Mouse (Mus musculus) liver, embryonic 12.5 days (tissue): ENCODE measurements around the gene Slc30a1. TPM values are rescaled to one million over a fixed set of nuclear protein-coding genes. Genes with fewer than 3 reads are reported as not detected.

Experiments
- ATAC-seq: fragments of 200-750 bp; cut with Nextera tagmentation; 2 replicates; pipeline ENCODE4 v1.8.0; 2017; ENCODE audit warnings: moderate number of reproducible peaks, mild to moderate bottlenecking, moderate library complexity
- H3K27ac ChIP-seq: fragments of 300-500 bp; sonication (generic); 2 replicates; pipeline ENCODE4 v1.5.1; 2016; ENCODE audit warnings: mild to moderate bottlenecking
- H3K27me3 ChIP-seq: fragments of 300-500 bp; sonication (generic); replicated peaks from 2 replicates; pipeline ENCODE4 v1.6.1; 2016; ENCODE audit warnings: mild to moderate bottlenecking, moderate library complexity
- H3K36me3 ChIP-seq: fragments of 300-500 bp; sonication (generic); 2 replicates; pipeline ENCODE4 v1.6.1; 2016; ENCODE audit warnings: mild to moderate bottlenecking, moderate library complexity
- H3K4me1 ChIP-seq: fragments of 300-500 bp; sonication (generic); 2 replicates; pipeline ENCODE4 v1.6.1; 2016
- H3K4me2 ChIP-seq: fragments of 300-500 bp; sonication (generic); 2 replicates; pipeline ENCODE4 v1.6.1; 2016; ENCODE audit warnings: mild to moderate bottlenecking, moderate library complexity
- H3K4me3 ChIP-seq: fragments of 300-500 bp; sonication (generic); 2 replicates; pipeline ENCODE4 v1.5.1; 2016; ENCODE audit warnings: mild to moderate bottlenecking, moderate library complexity
- H3K9ac ChIP-seq: fragments of 300-500 bp; sonication (generic); 2 replicates; pipeline ENCODE4 v1.6.1; 2016; ENCODE audit warnings: mild to moderate bottlenecking, moderate library complexity
- H3K9me3 ChIP-seq: fragments of 300-500 bp; sonication (generic); replicated peaks from 2 replicates; pipeline ENCODE4 v1.6.1; 2016; ENCODE audit warnings: mild to moderate bottlenecking, moderate library complexity
- WGBS: fragments of 180-500 bp; shearing (Covaris S2); methylation state at CpG from one replicate; pipeline ENCODE4 v1.1.7; 2016; ENCODE audit not compliant: insufficient replicate concordance; 5-methylcytosine and 5-hydroxymethylcytosine counted together
- polyA plus RNA-seq: library from polyadenylated mRNA; unstranded; fragments of >200 nt; fragmentation: Nextera tagmentation; extraction: Ambion mirVana; gene quantifications from 2 replicates; pipeline ENCODE4 v1.2.1, GENCODE M21; 2016

Slc30a1 gene
- polyA plus RNA-seq, 1 experiment from 2014 or later, result 6.0 TPM

DNA sequence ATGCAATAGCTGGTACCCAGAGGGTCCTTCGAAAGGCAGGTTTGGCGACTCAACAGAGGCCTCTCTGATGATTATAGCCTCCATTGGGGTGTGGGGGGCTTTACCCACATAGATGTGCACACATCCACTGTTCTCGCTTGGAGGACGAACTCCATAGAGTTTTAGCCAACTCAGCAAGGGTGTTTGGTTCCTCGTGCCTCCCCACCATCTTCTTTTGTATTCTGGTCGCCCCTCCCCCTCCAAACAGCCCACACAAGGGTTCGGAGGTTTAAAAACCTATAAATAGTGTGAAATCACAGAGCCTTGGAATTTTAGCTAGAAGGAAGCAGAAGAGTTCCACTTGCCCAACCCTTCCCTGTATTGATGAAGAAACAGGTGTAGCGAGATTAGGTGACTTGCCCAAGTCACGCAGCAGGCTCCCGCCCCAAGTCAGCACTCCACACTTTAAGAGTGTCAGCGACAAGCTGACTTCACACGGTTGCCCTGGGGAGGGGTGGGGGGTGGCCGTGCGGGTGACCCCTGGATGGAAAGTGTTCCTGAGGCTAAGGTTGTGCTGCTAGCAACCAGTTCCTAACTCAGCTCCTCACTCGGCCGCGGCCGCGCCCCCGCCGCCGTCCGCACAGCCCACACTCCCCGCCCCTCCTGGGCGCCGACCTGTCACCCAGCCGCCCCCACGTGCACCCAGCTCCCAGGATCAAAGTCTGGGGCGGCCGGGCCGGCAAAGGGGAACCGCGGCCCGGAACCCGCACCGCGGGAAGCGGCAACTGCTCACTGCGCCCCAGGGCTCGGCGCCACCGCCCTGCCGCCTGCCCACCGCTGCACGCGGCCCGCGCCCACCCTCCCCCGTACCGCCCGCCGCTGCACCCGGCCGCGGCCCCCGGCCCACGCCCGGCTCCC, 682 bp upstream of the Slc30a1 start:
- peaks cover 50% of the 10 kb centered on the region for H3K4me1 ChIP-seq
- peak overlapping the region; percentile 98 for H3K4me2 ChIP-seq
- peaks cover 13% of the 10 kb centered on the region; the same call in 1 of the 2 replicates for H3K27me3 ChIP-seq
- ATAC-seq, result peak; percentile 67
- peak overlapping the region; percentile 87 for H3K4me3 ChIP-seq
- H3K9me3 ChIP-seq, result no peaks in the 10 kb centered on the region
- peak overlapping the region; percentile 95 for H3K27ac ChIP-seq
- H3K36me3 ChIP-seq, result peaks cover 27% of the 10 kb centered on the region
- 4% methylated on average over 55 of the region's 58 CpGs for WGBS
- peak overlapping the region; percentile 86 for H3K9ac ChIP-seq

- Histone ChIP-seq H3K27ac (peak overlapping the region; percentile 95), H3K36me3 (peaks cover 40% of the 10 kb centered on the region), H3K4me2 (peak overlapping the region; percentile 98), H3K4me1 (peaks cover 65% of the 10 kb centered on the region), H3K9me3 (no peaks in the 10 kb centered on the region), H3K4me3 (peak overlapping the region; percentile 87), H3K27me3 (peaks cover 9% of the 10 kb centered on the region; the same call in 1 of the 2 replicates), H3K9ac (peak overlapping the region; percentile 94)
- peak; percentile 56 for ATAC-seq
- WGBS, result under 1% methylated on average over 43 of the region's 43 CpGs
Observed at GRCm38 (mm10) chr1:191907431-191907810, 854 bp downstream of the Slc30a1 start.

DNA sequence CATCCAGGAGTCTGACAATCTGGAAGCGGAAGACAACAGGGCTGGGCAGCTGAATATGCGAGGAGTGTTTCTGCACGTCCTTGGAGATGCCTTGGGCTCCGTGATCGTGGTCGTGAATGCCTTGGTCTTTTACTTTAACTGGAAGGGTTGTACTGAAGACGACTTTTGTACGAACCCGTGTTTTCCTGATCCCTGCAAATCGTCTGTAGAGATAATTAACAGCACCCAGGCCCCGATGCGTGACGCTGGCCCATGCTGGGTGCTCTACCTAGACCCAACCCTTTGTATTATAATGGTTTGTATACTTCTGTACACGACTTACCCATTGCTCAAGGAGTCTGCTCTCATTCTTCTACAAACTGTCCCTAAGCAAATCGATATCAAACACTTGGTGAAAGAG, 2.3 kb downstream of the Slc30a1 start:
- Histone ChIP-seq H3K36me3 (peaks cover 55% of the 10 kb centered on the region), H3K9me3 (no peaks in the 10 kb centered on the region), H3K9ac (peak overlapping the region; percentile 94; the same call in 1 of the 2 replicates), H3K27me3 (peaks cover 9% of the 10 kb centered on the region; the same call in 1 of the 2 replicates), H3K4me3 (peak overlapping the region; percentile 87), H3K4me2 (peak overlapping the region; percentile 98), H3K4me1 (peaks cover 66% of the 10 kb centered on the region), H3K27ac (no peak overlapping the region)
- WGBS, result 87% methylated on average over 15 of the region's 15 CpGs
- no peak for ATAC-seq

DNA sequence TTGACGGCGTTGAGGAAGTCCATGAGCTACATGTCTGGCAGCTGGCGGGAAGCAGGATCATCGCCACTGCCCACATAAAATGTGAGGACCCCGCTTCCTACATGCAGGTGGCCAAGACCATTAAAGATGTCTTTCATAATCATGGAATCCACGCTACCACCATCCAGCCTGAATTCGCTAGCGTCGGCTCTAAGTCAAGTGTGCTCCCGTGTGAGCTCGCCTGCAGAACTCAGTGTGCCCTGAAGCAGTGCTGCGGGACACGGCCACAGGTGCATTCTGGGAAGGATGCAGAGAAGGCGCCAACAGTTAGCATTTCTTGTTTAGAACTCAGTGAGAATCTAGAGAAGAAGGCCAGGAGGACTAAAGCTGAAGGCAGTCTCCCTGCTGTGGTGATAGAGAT, 2.7 kb downstream of the Slc30a1 start:
- Histone ChIP-seq H3K4me1 (peaks cover 66% of the 10 kb centered on the region), H3K9ac (no peak overlapping the region), H3K9me3 (no peaks in the 10 kb centered on the region), H3K36me3 (peaks cover 58% of the 10 kb centered on the region), H3K4me3 (peak overlapping the region; percentile 87), H3K4me2 (peak overlapping the region; percentile 98), H3K27me3 (peaks cover 9% of the 10 kb centered on the region; the same call in 1 of the 2 replicates), H3K27ac (0 out of 2 replicates have a peak overlapping the region, but pooled peaks have one; percentile 14)
- 92% methylated on average over 14 of the region's 14 CpGs for WGBS
- ATAC-seq, result no peak

GRCm38 (mm10) chr1:191910646-191911045, 4.1 kb downstream of the Slc30a1 start:
- Histone ChIP-seq H3K9me3 (no peaks in the 10 kb centered on the region), H3K27me3 (no peaks in the 10 kb centered on the region), H3K27ac (peak overlapping the region; percentile 40; the same call in 1 of the 2 replicates), H3K9ac (peak overlapping the region; percentile 47), H3K4me2 (peak overlapping the region; percentile 98), H3K36me3 (peaks cover 58% of the 10 kb centered on the region), H3K4me3 (peak overlapping the region; percentile 87), H3K4me1 (peaks cover 55% of the 10 kb centered on the region)
- ATAC-seq, result no peak
- WGBS, result 58% methylated on average over 3 of the region's 3 CpGs

DNA sequence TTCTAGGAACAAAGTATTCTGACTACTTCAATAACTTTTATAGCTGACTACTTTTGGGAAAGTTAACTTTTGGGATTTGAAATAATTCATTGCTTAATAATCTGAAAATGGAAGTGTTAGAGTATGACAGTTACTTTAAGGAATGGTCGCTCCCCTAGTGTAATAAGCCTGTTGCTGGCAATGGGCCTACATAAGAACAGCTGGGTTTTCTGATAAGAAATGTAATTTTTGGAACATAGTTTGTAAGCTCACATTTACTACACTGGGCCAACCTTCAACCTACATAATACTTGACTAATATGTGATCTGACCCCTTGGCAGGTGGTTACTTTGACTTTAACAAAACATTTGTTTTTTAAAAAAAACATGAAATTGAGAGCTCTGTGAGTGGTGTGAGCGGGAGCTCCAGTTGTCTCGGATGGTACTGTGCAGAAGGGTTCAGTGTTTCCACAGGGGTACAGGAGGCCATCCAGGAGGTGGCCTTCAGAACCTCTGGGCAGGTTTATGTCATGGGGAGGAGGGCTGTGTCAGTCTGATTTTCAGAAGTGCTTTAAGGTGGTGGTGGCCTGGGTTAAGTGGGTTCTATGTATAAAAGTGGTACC, 4.6 kb downstream of the Slc30a1 start:
- Histone ChIP-seq H3K4me2 (peak overlapping the region; percentile 98), H3K4me3 (peak overlapping the region; percentile 87; the same call in 1 of the 2 replicates), H3K4me1 (peaks cover 50% of the 10 kb centered on the region), H3K27ac (peak overlapping the region; percentile 60), H3K27me3 (no peaks in the 10 kb centered on the region), H3K36me3 (peaks cover 58% of the 10 kb centered on the region), H3K9me3 (no peaks in the 10 kb centered on the region), H3K9ac (peak overlapping the region; percentile 61; the same call in 1 of the 2 replicates)
- no peak for ATAC-seq
- 61% methylated on average over 3 of the region's 3 CpGs for WGBS

- no peak for ATAC-seq
- H3K27ac ChIP-seq, result no peak overlapping the region
- H3K36me3 ChIP-seq, result peaks cover 43% of the 10 kb centered on the region
- 72% methylated on average over 6 of the region's 6 CpGs for WGBS
- no peaks in the 10 kb centered on the region for H3K9me3 ChIP-seq
- no peak overlapping the region for H3K9ac ChIP-seq
- no peaks in the 10 kb centered on the region for H3K27me3 ChIP-seq
- peaks cover 27% of the 10 kb centered on the region for H3K4me1 ChIP-seq
- H3K4me3 ChIP-seq, result no peak overlapping the region
- H3K4me2 ChIP-seq, result no peak overlapping the region
Observed at GRCm38 (mm10) chr1:191914647-191915046, 8.1 kb downstream of the Slc30a1 start.

DNA sequence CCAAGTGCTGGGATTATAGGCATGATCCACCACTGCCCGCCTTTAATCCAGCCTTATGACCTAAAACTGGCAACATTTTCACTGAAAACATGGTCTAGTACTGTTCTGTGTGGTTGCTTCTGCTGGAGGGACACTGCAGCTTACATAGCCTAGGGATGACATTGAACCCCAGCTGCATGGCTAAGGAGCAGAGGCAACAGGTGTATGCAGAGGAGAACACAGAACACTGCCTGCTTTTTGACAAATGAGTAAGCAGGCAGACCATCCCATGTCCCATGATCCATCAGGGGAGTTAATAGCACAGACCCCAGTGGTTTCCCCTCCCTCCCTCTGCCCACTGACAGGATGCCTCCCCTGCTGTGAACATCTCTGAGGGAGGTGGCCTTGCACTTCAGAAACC, 9.0 kb downstream of the Slc30a1 start:
- Histone ChIP-seq H3K36me3 (peaks cover 33% of the 10 kb centered on the region), H3K27me3 (no peaks in the 10 kb centered on the region), H3K9ac (no peak overlapping the region), H3K4me2 (no peak overlapping the region), H3K4me3 (no peak overlapping the region), H3K27ac (no peak overlapping the region), H3K9me3 (no peaks in the 10 kb centered on the region), H3K4me1 (peaks cover 18% of the 10 kb centered on the region)
- 59% methylated on average over 1 of the region's 1 CpGs for WGBS
- 0 out of 2 replicates have a peak, but pooled peaks have one; percentile 7 for ATAC-seq

GRCm38 (mm10) chr1:191916876-191917275, 10.3 kb downstream of the Slc30a1 start:
- Histone ChIP-seq H3K9ac (no peak overlapping the region), H3K36me3 (peaks cover 22% of the 10 kb centered on the region), H3K4me2 (no peak overlapping the region), H3K27me3 (no peaks in the 10 kb centered on the region), H3K9me3 (peaks cover 4% of the 10 kb centered on the region), H3K4me1 (peaks cover 7% of the 10 kb centered on the region), H3K4me3 (no peak overlapping the region), H3K27ac (no peak overlapping the region)
- WGBS, result 35% methylated on average over 5 of the region's 5 CpGs
- ATAC-seq, result no peak

- Histone ChIP-seq H3K36me3 (no peaks in the 10 kb centered on the region), H3K27me3 (0 out of 2 replicates have a peak, but pooled peaks cover 6% of the 10 kb centered on the region), H3K4me1 (no peaks in the 10 kb centered on the region), H3K9me3 (peaks cover 4% of the 10 kb centered on the region), H3K4me3 (no peak overlapping the region), H3K4me2 (no peak overlapping the region), H3K27ac (no peak overlapping the region), H3K9ac (no peak overlapping the region)
- no peak for ATAC-seq
- WGBS, result 58% methylated on average over 2 of the region's 2 CpGs
Observed at GRCm38 (mm10) chr1:191919336-191919735, 12.8 kb downstream of the Slc30a1 start.

GRCm38 (mm10) chr1:191921701-191922100, 15.1 kb downstream of the Slc30a1 start:
- Histone ChIP-seq H3K27ac (no peak overlapping the region), H3K27me3 (peaks cover 11% of the 10 kb centered on the region; the same call in 1 of the 2 replicates), H3K9ac (no peak overlapping the region), H3K4me3 (no peak overlapping the region), H3K9me3 (peaks cover 4% of the 10 kb centered on the region), H3K36me3 (no peaks in the 10 kb centered on the region), H3K4me1 (no peaks in the 10 kb centered on the region), H3K4me2 (no peak overlapping the region)
- 67% methylated on average over 3 of the region's 3 CpGs for WGBS
- ATAC-seq, result no peak

DNA sequence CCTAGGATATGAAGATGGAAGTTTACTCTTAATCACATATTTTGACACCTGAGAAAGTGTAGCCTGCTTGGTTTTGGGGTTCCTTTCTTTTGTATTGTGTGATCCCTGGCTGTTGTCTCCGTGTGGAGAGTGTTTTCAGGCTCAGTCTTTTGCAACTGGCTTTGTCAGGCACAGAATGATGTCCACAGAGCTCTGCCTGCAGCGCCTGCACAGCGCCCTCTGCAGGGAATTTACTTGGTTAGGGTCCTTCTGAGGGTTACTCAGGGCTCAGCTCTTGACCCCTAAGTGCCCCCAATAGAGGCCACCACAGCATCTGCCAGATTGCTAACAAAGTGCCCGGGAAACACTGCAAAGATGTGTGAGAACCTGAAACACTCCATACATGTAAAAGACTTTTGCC, 18.9 kb downstream of the Slc30a1 start:
- no peaks in the 10 kb centered on the region for H3K36me3 ChIP-seq
- 42% methylated on average over 4 of the region's 4 CpGs for WGBS

More for the DNA sequence above, 18.9 kb downstream of the Slc30a1 start:
- no peak overlapping the region for H3K4me3 ChIP-seq
- no peak overlapping the region for H3K4me2 ChIP-seq
- no peak for ATAC-seq
- no peaks in the 10 kb centered on the region for H3K4me1 ChIP-seq
- no peak overlapping the region for H3K9ac ChIP-seq
- H3K27me3 ChIP-seq, result peaks cover 47% of the 10 kb centered on the region
- H3K27ac ChIP-seq, result no peak overlapping the region
- H3K9me3 ChIP-seq, result peaks cover 4% of the 10 kb centered on the region
